Mouse (Mus musculus): ENCODE data around the gene Srprb. TPM values are rescaled to one million over a fixed set of nuclear protein-coding genes. Genes with fewer than 3 reads are reported as not detected.

Srprb gene
- polyA plus RNA-seq, 1 experiment from 2014 or later = 68.2 TPM

DNA sequence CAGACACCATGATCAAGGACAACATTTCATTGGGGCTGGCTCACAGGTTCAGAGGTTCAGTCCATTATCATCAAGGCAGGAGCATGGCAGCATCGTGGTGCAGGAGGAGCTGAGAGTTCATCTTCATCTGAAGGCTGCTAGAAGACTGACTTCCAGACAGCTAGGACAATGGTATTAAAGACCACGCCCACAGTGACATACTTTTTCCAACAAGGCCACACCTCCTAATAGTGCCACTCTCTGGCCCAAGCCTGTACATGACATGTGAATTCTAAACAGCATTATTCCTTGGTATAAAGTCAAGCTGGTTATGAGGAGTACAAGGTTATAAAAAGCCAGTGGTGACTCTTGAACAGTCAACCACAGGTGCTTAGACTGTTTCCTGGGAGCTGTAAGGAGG is 47.4 kb downstream of the Srprb start:
- Histone ChIP-seq H3K36me3 (peaks cover 14% of the 10 kb centered on the region; the same call in 1 of the 2 replicates), H3K4me3 (no peak overlapping the region), H3K27me3 (ENCODE audit: low read depth, poor library complexity, severe bottlenecking) (no peaks in the 10 kb centered on the region), H3K4me1 (peaks cover 26% of the 10 kb centered on the region), H3K27ac (replicated peaks) (no peak overlapping the region), H3K9me3 (replicated peaks) (no peaks in the 10 kb centered on the region)
- 84% methylated on average over 2 of the region's 2 CpGs for WGBS
- DNase-seq (ENCODE audit: low spot score) = no peak

DNA sequence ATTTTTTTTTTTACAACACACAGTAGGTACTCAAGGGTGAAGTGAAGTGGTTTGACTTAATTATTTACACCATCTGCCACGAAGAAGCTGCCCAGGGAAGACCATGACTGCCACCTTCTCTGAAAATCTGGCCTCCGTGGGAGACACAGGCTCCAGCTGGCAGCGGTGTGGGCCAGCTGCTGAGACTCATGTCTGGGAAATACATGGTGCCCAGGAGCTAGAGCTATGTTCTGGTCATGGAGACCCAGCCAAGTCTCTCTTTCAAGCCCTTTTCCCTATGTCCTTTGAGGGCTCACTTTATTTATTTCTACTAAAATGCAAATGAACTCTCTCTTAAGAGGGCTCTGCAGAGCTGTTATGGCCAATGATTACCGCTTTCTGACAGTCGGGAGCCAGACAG is 48.7 kb downstream of the Srprb start:
- Histone ChIP-seq H3K27ac (replicated peaks) (no peak overlapping the region), H3K27me3 (ENCODE audit: low read depth, poor library complexity, severe bottlenecking) (no peaks in the 10 kb centered on the region), H3K9me3 (replicated peaks) (no peaks in the 10 kb centered on the region), H3K36me3 (peaks cover 8% of the 10 kb centered on the region; the same call in 1 of the 2 replicates), H3K4me1 (peaks cover 14% of the 10 kb centered on the region), H3K4me3 (no peak overlapping the region)
- no peak for DNase-seq (ENCODE audit: low spot score)
- WGBS = 88% methylated on average over 5 of the region's 5 CpGs

DNA sequence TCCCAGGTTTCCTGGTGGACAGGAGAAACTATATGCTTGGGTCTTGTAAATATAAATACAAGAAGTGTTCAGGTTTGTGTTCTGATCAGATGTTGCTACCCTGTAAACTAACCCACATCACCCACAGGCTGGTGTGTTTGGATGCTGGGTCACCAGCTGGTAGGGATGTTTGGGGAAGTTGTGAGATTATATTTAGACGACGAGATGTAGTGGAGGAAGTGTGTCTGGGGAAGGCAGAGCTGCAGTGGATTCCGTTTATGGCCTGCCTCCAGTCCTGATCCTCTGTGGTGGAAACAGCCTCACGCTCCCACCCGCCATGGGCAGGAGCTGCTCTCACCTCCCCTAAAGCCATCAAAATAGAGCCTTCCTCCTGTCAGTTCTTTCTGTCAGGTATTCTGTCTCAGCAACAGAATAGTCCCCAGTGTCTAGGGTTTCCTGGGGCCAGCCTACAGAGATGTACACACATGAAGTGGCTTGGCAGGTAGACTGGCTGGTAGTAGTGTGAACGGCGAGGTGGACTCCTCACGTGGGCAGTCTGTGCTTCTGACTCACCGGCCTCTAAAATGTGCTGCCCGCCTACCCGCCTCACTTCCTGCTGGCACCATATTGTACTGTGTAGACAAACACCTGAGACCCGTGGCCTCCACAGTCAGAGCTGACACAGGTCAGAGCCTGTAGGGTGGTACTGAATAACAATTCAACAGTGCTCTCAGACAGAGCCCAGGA is 52.7 kb downstream of the Srprb start:
- Histone ChIP-seq H3K4me1 (peaks cover 39% of the 10 kb centered on the region), H3K27ac (replicated peaks) (peak overlapping the region; percentile 2; the same call in 1 of the 2 replicates)
- 90% methylated on average over 12 of the region's 12 CpGs for WGBS

DNA sequence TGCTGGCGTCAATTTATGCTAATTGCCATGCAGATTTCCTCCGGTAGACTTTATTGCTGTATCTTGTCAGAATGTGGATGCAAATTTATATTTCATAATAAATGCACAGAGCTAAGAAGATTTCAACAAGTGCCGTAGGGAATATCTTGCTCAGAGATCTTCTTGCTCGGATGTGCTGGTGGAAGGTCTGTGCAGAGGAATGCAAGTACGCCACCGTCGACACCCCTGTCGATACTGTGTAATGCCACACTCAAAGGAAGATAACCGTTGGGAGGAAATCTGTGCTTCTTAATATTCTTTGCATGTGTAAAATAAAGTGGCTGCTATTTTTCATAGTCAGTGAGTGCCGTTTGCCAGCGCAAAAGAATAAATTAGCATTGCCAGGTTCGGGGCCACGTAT is 54.8 kb downstream of the Srprb start:
- H3K27ac ChIP-seq (replicated peaks) = peak overlapping the region; percentile 43; the same call in 1 of the 2 replicates
- no peaks in the 10 kb centered on the region for H3K9me3 ChIP-seq (replicated peaks)
- peaks cover 12% of the 10 kb centered on the region for H3K36me3 ChIP-seq
- no peaks in the 10 kb centered on the region for H3K27me3 ChIP-seq (ENCODE audit: low read depth, poor library complexity, severe bottlenecking)
- peaks cover 39% of the 10 kb centered on the region for H3K4me1 ChIP-seq
- 79% methylated on average over 13 of the region's 13 CpGs for WGBS
- no peak for DNase-seq (ENCODE audit: low spot score)
- H3K4me3 ChIP-seq = no peak overlapping the region

More for the DNA sequence above, 52.7 kb downstream of the Srprb start:
- Histone ChIP-seq H3K9me3 (replicated peaks) (no peaks in the 10 kb centered on the region), H3K4me3 (no peak overlapping the region), H3K27me3 (ENCODE audit: low read depth, poor library complexity, severe bottlenecking) (no peaks in the 10 kb centered on the region), H3K36me3 (peaks cover 2% of the 10 kb centered on the region; the same call in 1 of the 2 replicates)
- no peak for DNase-seq (ENCODE audit: low spot score)

DNA sequence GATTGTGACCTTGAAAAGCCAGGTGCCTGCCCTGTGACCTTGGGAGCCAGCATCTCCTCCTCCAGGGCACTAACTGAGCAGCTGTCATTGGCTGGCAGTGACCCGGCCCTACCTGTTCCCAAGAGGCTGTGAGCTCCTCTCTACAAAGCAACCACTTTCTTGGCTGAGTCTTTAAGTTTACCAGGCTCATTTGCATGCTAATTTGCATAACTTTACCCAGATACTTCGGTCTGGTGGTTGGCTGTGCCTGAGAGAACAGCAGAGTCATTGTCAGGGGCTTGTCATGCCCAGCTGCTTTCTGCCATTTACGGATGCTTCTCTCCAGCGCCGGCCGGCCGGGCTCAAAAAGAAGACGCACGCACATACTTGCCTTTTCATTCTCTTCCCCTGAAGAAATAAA is 55.2 kb downstream of the Srprb start:
- DNase-seq (ENCODE audit: low spot score) = peak; percentile 26
- H3K27ac ChIP-seq (replicated peaks) = peak overlapping the region; percentile 43; the same call in 1 of the 2 replicates
- peaks cover 12% of the 10 kb centered on the region for H3K36me3 ChIP-seq
- no peak overlapping the region for H3K4me3 ChIP-seq
- no peaks in the 10 kb centered on the region for H3K9me3 ChIP-seq (replicated peaks)
- H3K27me3 ChIP-seq (ENCODE audit: low read depth, poor library complexity, severe bottlenecking) = no peaks in the 10 kb centered on the region
- peaks cover 39% of the 10 kb centered on the region for H3K4me1 ChIP-seq
- WGBS = 48% methylated on average over 9 of the region's 9 CpGs

DNA sequence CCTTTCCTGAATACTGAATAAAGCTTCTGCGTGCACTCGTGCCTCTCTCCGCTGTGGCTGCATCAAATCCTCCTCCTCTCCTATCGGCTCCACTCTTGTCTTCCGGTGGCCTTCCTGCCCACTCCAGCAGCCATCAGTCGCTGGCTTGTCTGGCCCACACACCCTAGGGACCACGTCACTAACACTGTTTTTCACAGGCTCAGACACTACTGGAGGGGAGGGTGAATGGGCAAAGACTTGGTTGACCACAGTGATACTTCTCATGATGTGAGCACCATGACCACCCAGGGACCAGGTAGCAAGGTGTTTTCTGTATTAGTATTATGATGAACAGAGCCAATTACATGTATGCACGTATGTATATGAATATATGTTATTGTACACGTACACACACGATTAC is 55.7 kb downstream of the Srprb start:
- WGBS = 86% methylated on average over 10 of the region's 10 CpGs
- no peak for DNase-seq (ENCODE audit: low spot score)
- peak overlapping the region; percentile 72; the same call in 1 of the 2 replicates for H3K27ac ChIP-seq (replicated peaks)
- no peaks in the 10 kb centered on the region for H3K9me3 ChIP-seq (replicated peaks)
- no peaks in the 10 kb centered on the region for H3K27me3 ChIP-seq (ENCODE audit: low read depth, poor library complexity, severe bottlenecking)
- H3K36me3 ChIP-seq = peaks cover 17% of the 10 kb centered on the region
- H3K4me3 ChIP-seq = no peak overlapping the region
- peaks cover 39% of the 10 kb centered on the region for H3K4me1 ChIP-seq

DNA sequence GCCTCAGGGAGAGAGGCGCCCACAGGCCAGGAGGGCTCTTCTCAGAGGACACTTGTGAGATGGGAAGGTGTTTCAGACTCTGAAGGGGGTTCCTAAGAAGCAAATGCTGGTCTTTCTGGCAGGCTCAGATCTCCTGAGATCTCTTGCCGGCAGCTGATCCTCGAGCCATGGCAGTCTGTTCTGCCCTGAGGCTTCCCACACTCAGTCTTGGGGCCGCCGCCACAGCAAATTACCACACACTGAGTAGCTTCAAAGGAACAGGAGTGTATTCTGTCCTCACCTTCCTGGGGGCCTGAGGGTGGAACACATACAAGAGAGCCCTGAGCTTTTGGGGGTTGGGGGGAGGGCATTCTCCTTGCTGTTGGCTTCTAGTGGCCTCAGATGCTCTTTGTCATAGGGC is 56.6 kb downstream of the Srprb start:
- Histone ChIP-seq H3K36me3 (peaks cover 23% of the 10 kb centered on the region), H3K27me3 (ENCODE audit: low read depth, poor library complexity, severe bottlenecking) (no peaks in the 10 kb centered on the region), H3K9me3 (replicated peaks) (no peaks in the 10 kb centered on the region), H3K4me1 (peaks cover 39% of the 10 kb centered on the region), H3K27ac (replicated peaks) (peak overlapping the region; percentile 72), H3K4me3 (no peak overlapping the region)
- 64% methylated on average over 5 of the region's 5 CpGs for WGBS
- DNase-seq (ENCODE audit: low spot score) = no peak

DNA sequence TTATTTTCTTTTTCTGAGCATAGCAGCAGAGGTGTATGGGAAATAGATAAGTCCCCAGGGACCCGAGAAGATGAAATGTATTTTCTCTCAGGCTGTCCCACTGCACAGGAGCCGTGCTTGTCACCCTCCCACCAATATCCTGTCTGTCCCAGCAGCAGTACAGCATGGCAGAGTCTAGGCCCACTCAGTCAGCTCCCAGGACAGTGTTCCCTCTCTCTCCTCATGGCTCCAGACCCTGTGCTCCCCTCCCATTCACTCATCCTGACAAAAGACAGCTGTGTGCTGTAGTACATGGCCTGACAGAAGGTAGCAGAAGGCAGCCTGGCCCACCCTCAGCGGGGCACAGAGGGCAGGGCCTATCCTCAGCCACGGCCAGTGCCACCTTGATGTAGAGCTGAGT is 58.1 kb downstream of the Srprb start:
- Histone ChIP-seq H3K4me1 (peaks cover 50% of the 10 kb centered on the region), H3K4me3 (no peak overlapping the region), H3K27ac (replicated peaks) (peak overlapping the region; percentile 70), H3K9me3 (replicated peaks) (no peaks in the 10 kb centered on the region), H3K27me3 (ENCODE audit: low read depth, poor library complexity, severe bottlenecking) (no peaks in the 10 kb centered on the region), H3K36me3 (peaks cover 23% of the 10 kb centered on the region)
- DNase-seq (ENCODE audit: low spot score) = no peak
- 70% methylated on average over 4 of the region's 4 CpGs for WGBS

DNA sequence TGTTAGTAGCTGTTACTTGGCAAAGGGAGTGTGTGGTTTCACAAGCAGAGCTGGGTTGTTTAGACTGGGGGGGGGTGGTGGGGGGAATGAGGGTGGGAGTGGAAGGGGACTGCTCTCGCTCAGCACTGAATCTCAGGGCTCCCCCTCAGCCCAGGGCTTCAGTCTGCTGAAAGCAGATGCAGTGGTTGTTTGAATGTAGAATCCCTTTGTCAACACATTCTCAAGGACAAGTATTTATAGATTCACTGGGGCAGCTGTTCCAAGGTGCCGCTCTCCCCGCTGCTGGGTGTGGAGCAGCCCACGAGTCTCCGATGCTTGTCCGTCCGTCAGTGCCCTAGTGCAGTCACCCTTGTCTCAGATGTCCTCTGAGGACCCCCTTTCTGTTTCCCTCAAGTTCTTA is 60.7 kb downstream of the Srprb start:
- Histone ChIP-seq H3K27me3 (ENCODE audit: low read depth, poor library complexity, severe bottlenecking) (no peaks in the 10 kb centered on the region), H3K4me1 (peaks cover 46% of the 10 kb centered on the region), H3K27ac (replicated peaks) (no peak overlapping the region), H3K4me3 (no peak overlapping the region), H3K9me3 (replicated peaks) (no peaks in the 10 kb centered on the region), H3K36me3 (peaks cover 23% of the 10 kb centered on the region)
- DNase-seq (ENCODE audit: low spot score) = no peak
- WGBS = 87% methylated on average over 7 of the region's 7 CpGs

DNA sequence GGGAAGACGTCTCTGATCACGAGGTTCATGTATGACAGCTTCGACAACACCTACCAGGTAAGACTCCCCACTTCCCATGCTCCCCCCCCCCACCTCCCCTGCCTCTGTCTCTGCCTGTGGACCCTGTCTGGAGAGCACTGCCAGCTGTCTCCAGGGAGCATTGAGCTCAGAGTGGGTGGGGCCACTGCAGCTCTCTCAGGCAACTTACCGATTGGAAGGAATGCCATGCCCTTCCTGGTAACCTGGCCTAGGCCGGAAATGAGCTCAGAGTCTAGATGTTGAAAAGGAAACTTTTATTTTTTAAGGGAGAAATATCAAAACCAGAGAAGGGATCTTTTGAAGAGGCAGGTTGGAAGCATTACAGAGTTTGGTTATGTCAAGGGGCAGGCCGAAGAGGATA is 61.6 kb downstream of the Srprb start:
- DNase-seq (ENCODE audit: low spot score) = no peak
- H3K27me3 ChIP-seq (ENCODE audit: low read depth, poor library complexity, severe bottlenecking) = no peaks in the 10 kb centered on the region
- H3K27ac ChIP-seq (replicated peaks) = 0 out of 2 replicates have a peak overlapping the region, but pooled peaks have one; percentile 0
- 91% methylated on average over 6 of the region's 6 CpGs for WGBS
- H3K4me3 ChIP-seq = no peak overlapping the region
- H3K36me3 ChIP-seq = peaks cover 23% of the 10 kb centered on the region
- H3K9me3 ChIP-seq (replicated peaks) = no peaks in the 10 kb centered on the region
- peaks cover 43% of the 10 kb centered on the region for H3K4me1 ChIP-seq

DNA sequence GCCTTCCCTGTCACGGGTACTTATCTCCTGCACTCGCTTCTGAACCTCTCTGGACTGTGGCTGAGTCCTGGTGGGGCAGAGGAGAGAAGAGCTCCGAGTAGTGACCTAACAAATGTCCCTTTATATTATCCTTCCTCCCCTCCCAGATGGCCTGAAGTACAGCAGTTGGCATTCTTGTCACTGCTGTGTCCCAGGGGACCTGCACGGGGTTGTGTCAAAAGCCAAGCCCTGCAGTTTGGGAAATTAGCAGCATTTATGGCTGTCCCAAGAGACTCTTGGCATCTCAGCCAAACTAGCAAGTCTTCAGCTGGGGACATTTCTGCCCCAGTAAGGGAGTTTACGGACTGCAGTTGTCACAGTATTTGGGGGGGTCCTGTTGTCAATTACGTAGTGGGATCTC is 62.5 kb downstream of the Srprb start:
- Histone ChIP-seq H3K27ac (replicated peaks) (no peak overlapping the region), H3K4me1 (peaks cover 42% of the 10 kb centered on the region), H3K4me3 (no peak overlapping the region), H3K27me3 (ENCODE audit: low read depth, poor library complexity, severe bottlenecking) (no peaks in the 10 kb centered on the region), H3K9me3 (replicated peaks) (no peaks in the 10 kb centered on the region), H3K36me3 (peaks cover 23% of the 10 kb centered on the region)
- WGBS = 78% methylated on average over 6 of the region's 6 CpGs
- DNase-seq (ENCODE audit: low spot score) = no peak

Measured in midbrain, embryonic 10.5 days (tissue).